Mouse (Mus musculus): ENCODE measurements around the gene Otud4. TPM values are rescaled to one million over a fixed set of nuclear protein-coding genes. Genes with fewer than 3 reads are reported as not detected.

Gene Otud4
- polyA plus RNA-seq, 1 experiment from 2014 or later: 11.6 TPM

DNA sequence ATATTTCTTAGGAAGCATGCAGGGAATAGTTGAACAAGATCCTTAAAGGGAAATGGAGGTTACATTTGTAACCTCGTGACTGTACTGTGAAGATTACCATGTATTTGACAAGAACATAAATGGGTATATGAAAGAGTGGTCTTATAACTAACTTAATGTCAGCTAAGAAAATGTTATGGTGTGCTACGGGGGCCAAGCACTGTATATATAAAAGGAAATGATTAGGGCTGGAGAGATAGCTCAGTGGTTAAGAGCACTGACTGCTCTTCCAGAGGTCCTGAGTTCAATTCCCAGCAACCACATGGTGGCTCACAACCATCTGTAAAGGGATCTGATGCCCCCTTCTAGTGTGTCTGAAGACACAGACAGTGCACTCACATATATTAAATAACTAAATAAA is 20.1 kb upstream of the Otud4 start:
- no peaks in the 10 kb centered on the region for H3K9me3 ChIP-seq (replicated peaks)
- peak overlapping the region; percentile 32; the same call in 1 of the 2 replicates for H3K4me2 ChIP-seq
- peaks cover 32% of the 10 kb centered on the region for H3K4me1 ChIP-seq (replicated peaks)
- H3K27ac ChIP-seq: peak overlapping the region; percentile 87
- no peaks in the 10 kb centered on the region for H3K36me3 ChIP-seq
- no peak overlapping the region for H3K4me3 ChIP-seq
- WGBS: 62% methylated on average over 2 of the region's 2 CpGs
- ATAC-seq (replicated peaks; ENCODE audit: insufficient number of reproducible peaks, insufficient read depth, low FRiP score, low read depth): no peak
- no peaks in the 10 kb centered on the region for H3K27me3 ChIP-seq
- no peak overlapping the region for H3K9ac ChIP-seq

DNA sequence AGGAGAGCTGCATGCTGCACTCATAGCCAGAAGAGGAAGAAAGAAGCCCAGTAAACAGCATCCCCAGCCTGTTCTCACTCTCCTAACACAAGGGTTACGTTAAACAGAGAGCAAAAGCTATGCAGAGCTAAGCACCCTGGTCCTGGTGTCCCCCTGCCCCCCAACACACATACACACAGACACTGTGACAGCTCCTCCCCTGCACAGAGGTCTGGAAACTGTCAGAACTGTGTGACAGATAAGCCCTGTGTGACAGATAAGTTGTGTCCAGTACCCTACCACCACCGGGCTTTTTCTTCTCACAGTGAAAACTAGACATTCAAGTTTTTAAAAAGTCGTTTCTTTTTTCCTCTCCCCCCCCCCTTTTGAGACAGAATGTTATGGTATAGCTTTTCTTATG is 19.4 kb upstream of the Otud4 start:
- H3K4me2 ChIP-seq: peak overlapping the region; percentile 32
- H3K27me3 ChIP-seq: no peaks in the 10 kb centered on the region
- 3% methylated on average over 3 of the region's 3 CpGs for WGBS

DNA sequence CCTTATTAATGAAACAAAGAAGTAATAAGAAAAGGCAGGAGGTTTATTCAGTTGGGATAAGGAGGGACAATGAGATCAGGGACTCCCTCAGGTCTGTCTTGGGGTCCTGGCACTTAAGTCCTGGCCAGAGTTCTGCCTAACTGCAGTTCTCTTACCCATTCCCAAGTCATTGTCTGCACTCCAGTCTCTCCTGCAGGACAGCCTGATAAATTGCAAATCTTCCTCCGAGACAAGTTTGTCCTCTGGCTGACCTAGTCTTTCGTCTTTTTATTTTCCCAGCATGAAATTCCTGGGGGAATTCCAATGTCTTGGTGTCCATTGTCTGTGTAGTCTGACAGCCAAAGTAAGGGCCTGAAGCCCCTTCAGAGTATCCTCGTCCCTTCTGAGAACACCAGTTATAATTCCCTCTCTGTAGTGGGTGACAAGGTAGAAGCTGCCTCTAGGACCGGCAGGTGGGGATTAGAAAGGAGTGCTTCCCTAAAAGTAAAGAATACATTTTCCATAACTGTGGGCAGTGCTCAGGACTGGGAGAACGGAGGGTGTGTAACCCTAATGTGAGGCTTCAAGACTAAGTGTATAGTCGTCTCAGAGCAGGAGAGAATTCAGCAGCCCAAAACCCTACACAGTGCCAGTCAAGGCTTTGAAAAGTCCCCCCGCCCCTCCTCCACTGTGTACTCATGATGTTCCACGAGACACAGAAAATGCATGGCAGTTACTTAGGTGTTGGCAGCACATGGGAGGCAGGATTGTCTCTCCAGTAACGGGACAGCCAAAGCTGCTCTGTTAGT is 18.7 kb upstream of the Otud4 start:
- ATAC-seq (replicated peaks; ENCODE audit: insufficient number of reproducible peaks, insufficient read depth, low FRiP score, low read depth): no peak
- H3K9ac ChIP-seq: no peak overlapping the region
- peak overlapping the region; percentile 87 for H3K27ac ChIP-seq
- H3K4me2 ChIP-seq: no peak overlapping the region
- no peaks in the 10 kb centered on the region for H3K36me3 ChIP-seq
- H3K4me3 ChIP-seq: no peak overlapping the region
- 29% methylated on average over 9 of the region's 9 CpGs for WGBS
- peaks cover 32% of the 10 kb centered on the region for H3K4me1 ChIP-seq (replicated peaks)
- no peaks in the 10 kb centered on the region for H3K9me3 ChIP-seq (replicated peaks)
- H3K27me3 ChIP-seq: no peaks in the 10 kb centered on the region

More for the DNA sequence above, 19.4 kb upstream of the Otud4 start:
- peak; percentile 96 for ATAC-seq (replicated peaks; ENCODE audit: insufficient number of reproducible peaks, insufficient read depth, low FRiP score, low read depth)
- H3K9me3 ChIP-seq (replicated peaks): no peaks in the 10 kb centered on the region
- H3K4me1 ChIP-seq (replicated peaks): peaks cover 32% of the 10 kb centered on the region
- H3K27ac ChIP-seq: peak overlapping the region; percentile 87
- H3K36me3 ChIP-seq: no peaks in the 10 kb centered on the region
- H3K4me3 ChIP-seq: no peak overlapping the region
- no peak overlapping the region for H3K9ac ChIP-seq

DNA sequence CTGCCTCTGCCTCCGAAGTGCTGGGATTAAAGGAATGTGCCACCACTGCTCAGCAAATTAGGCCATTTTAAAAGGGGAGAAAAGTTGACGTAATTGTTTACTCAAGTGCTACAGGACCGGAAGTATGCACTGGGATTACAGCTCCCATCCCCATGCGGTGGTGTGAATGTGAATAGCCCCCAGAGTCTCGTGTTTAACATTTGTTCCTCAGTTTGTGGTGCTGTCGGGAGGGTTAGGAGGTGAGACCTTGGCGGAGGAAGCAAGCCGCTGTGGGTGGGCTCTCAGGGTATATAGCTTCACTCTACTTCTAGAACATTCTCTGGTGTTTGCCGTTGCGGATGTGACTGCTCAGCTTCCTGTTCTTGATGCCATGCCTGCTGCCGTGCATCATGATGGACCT is 17.1 kb upstream of the Otud4 start:
- no peak overlapping the region for H3K4me3 ChIP-seq
- H3K27me3 ChIP-seq: no peaks in the 10 kb centered on the region
- no peak overlapping the region for H3K9ac ChIP-seq
- no peak overlapping the region for H3K27ac ChIP-seq
- peaks cover 41% of the 10 kb centered on the region for H3K4me1 ChIP-seq (replicated peaks)
- no peak for ATAC-seq (replicated peaks; ENCODE audit: insufficient number of reproducible peaks, insufficient read depth, low FRiP score, low read depth)
- no peak overlapping the region for H3K4me2 ChIP-seq
- H3K36me3 ChIP-seq: no peaks in the 10 kb centered on the region
- H3K9me3 ChIP-seq (replicated peaks): no peaks in the 10 kb centered on the region
- WGBS: 70% methylated on average over 11 of the region's 11 CpGs

DNA sequence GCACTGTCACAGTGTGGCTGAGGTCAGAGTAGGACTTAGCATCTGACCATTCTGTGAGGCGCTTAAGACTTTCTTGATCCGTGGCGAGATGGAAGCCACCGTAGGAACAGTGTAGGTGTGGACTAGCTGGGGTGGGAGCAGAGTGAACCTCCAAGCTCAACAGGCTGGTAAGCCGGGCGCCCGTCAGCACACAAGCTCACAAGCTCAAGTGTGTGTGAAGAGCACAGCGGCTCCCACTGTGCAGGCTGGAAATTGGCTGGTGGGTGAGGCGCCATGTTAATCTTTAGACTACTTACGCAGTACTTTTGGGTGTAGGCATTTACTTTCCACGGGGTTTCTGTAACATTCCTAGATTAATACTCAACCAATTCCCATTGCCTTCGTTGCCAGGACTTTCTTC is 16.1 kb upstream of the Otud4 start:
- no peaks in the 10 kb centered on the region for H3K9me3 ChIP-seq (replicated peaks)
- no peaks in the 10 kb centered on the region for H3K27me3 ChIP-seq
- no peak overlapping the region for H3K27ac ChIP-seq
- H3K9ac ChIP-seq: no peak overlapping the region
- peaks cover 41% of the 10 kb centered on the region for H3K4me1 ChIP-seq (replicated peaks)
- 86% methylated on average over 12 of the region's 12 CpGs for WGBS
- H3K36me3 ChIP-seq: no peaks in the 10 kb centered on the region
- no peak overlapping the region for H3K4me2 ChIP-seq
- ATAC-seq (replicated peaks; ENCODE audit: insufficient number of reproducible peaks, insufficient read depth, low FRiP score, low read depth): no peak
- no peak overlapping the region for H3K4me3 ChIP-seq

DNA sequence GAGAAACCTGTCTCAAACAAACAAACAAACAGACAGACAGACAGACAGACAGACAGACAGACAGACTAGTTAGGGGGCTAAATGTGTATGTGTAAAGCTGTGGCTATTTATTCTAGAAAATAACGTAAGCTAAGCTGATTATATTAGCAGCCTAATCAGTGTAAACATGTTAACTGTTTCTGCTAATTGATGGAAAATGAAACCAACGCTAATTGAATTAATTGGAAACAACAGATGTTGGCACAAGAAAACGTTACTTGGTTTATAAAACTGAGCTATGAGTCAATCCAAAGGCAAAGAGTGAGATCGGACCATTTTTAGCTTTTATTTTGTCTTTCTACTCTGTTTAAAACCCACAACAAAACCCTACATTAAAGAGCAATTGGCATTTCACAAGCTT is 15.0 kb upstream of the Otud4 start:
- H3K9ac ChIP-seq: no peak overlapping the region
- H3K4me1 ChIP-seq (replicated peaks): peaks cover 30% of the 10 kb centered on the region
- H3K4me3 ChIP-seq: no peak overlapping the region
- no peaks in the 10 kb centered on the region for H3K9me3 ChIP-seq (replicated peaks)
- no peaks in the 10 kb centered on the region for H3K27me3 ChIP-seq
- no peak overlapping the region for H3K27ac ChIP-seq
- 83% methylated on average over 4 of the region's 4 CpGs for WGBS
- no peaks in the 10 kb centered on the region for H3K36me3 ChIP-seq
- ATAC-seq (replicated peaks; ENCODE audit: insufficient number of reproducible peaks, insufficient read depth, low FRiP score, low read depth): no peak
- H3K4me2 ChIP-seq: no peak overlapping the region

DNA sequence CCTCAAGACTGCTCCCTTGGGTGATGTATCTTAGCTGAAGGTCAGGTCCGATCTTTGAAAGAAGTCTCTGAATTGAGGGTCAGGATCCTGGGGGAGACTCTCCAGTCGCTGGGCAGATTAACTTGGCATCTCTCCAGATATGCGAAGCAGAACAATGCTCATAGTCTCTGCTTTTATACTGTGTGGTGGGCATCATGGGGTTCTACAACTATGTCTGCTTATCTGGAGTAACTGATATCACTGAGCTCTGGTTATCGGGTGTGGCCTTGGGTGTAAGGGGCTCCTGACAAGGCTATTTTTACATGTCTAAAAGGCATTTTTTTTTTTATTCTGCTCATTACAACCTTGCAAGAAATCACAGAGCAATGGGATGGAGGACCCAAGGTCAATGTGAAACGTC is 13.2 kb upstream of the Otud4 start:
- ATAC-seq (replicated peaks; ENCODE audit: insufficient number of reproducible peaks, insufficient read depth, low FRiP score, low read depth): 0 out of 2 replicates have a peak, but pooled peaks have one; percentile 18
- Histone ChIP-seq H3K27me3 (no peaks in the 10 kb centered on the region), H3K9me3 (replicated peaks) (no peaks in the 10 kb centered on the region), H3K9ac (no peak overlapping the region), H3K4me1 (replicated peaks) (peaks cover 13% of the 10 kb centered on the region), H3K27ac (peak overlapping the region; percentile 55; the same call in 1 of the 2 replicates), H3K4me2 (no peak overlapping the region), H3K36me3 (no peaks in the 10 kb centered on the region), H3K4me3 (no peak overlapping the region)
- 27% methylated on average over 5 of the region's 5 CpGs for WGBS

DNA sequence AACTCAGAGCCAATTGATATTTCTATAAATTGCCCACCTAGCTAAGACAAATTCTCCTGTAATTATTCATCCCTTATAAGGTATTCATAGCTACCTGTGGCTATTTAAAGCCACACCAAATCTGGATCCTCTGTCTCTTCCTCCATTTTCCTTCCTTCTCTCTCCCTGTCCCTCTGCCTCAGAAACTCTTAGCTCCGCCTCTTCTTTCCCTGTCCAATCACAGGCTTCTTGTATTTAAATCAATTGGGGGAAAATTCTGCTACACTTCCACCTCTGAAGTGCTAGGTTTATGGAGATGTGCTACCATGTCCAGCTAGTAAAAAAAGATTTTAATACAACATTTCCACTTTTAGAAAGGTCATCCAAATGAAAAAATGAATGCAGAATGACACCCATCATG is 3.9 kb upstream of the Otud4 start:
- H3K27me3 ChIP-seq: no peaks in the 10 kb centered on the region
- no peaks in the 10 kb centered on the region for H3K4me1 ChIP-seq (replicated peaks)
- 86% methylated on average over 1 of the region's 1 CpGs for WGBS
- no peak overlapping the region for H3K4me2 ChIP-seq
- no peaks in the 10 kb centered on the region for H3K36me3 ChIP-seq
- no peaks in the 10 kb centered on the region for H3K9me3 ChIP-seq (replicated peaks)
- no peak overlapping the region for H3K27ac ChIP-seq
- no peak for ATAC-seq (replicated peaks; ENCODE audit: insufficient number of reproducible peaks, insufficient read depth, low FRiP score, low read depth)
- H3K4me3 ChIP-seq: no peak overlapping the region
- H3K9ac ChIP-seq: no peak overlapping the region

DNA sequence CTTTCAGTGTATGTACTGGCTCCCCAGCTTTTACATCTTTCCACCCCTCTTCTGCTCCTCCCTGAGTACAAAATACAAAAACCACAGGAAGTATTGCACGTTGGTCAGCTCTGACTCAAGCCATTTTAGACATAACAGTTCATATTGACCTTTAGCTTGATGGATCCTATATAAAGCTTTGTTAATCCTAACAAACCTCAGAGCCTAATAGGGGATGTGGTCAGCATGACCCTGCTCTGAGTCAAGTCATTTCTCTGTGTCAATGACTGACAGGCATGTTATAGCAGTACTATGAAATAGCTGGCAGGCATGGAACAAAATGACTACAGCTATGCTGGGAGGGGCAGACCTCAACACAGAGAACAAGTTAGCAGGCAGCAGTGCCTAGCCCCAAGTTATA is 3.3 kb upstream of the Otud4 start:
- Histone ChIP-seq H3K27me3 (no peaks in the 10 kb centered on the region), H3K4me2 (no peak overlapping the region), H3K27ac (no peak overlapping the region), H3K4me3 (no peak overlapping the region), H3K36me3 (no peaks in the 10 kb centered on the region), H3K9me3 (replicated peaks) (no peaks in the 10 kb centered on the region), H3K4me1 (replicated peaks) (peaks cover 3% of the 10 kb centered on the region), H3K9ac (no peak overlapping the region)
- no peak for ATAC-seq (replicated peaks; ENCODE audit: insufficient number of reproducible peaks, insufficient read depth, low FRiP score, low read depth)
- WGBS: 69% methylated on average over 1 of the region's 1 CpGs

DNA sequence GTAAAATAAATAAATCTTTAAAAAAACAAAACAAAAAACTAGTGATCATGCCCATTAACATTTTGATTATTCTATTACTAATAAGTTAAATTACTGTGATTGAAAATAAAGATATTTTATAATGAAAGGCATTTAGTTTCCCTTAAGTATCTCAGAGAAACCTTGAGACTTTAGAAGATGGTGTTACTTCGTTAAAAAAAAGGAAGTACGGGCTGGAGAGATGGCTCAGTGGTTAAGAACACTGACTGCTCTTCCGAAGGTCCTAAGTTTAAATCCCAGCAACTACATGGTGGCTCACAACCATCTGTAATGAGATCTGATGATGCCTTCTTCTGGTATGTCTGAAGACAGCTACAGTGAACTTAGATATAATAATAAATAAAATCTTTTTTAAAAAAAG is 2.2 kb upstream of the Otud4 start:
- no peak overlapping the region for H3K4me3 ChIP-seq
- 81% methylated on average over 3 of the region's 3 CpGs for WGBS
- no peak overlapping the region for H3K27ac ChIP-seq
- H3K27me3 ChIP-seq: no peaks in the 10 kb centered on the region
- H3K36me3 ChIP-seq: no peaks in the 10 kb centered on the region
- H3K9ac ChIP-seq: no peak overlapping the region
- peaks cover 11% of the 10 kb centered on the region for H3K4me1 ChIP-seq (replicated peaks)
- H3K4me2 ChIP-seq: no peak overlapping the region
- no peaks in the 10 kb centered on the region for H3K9me3 ChIP-seq (replicated peaks)
- no peak for ATAC-seq (replicated peaks; ENCODE audit: insufficient number of reproducible peaks, insufficient read depth, low FRiP score, low read depth)

DNA sequence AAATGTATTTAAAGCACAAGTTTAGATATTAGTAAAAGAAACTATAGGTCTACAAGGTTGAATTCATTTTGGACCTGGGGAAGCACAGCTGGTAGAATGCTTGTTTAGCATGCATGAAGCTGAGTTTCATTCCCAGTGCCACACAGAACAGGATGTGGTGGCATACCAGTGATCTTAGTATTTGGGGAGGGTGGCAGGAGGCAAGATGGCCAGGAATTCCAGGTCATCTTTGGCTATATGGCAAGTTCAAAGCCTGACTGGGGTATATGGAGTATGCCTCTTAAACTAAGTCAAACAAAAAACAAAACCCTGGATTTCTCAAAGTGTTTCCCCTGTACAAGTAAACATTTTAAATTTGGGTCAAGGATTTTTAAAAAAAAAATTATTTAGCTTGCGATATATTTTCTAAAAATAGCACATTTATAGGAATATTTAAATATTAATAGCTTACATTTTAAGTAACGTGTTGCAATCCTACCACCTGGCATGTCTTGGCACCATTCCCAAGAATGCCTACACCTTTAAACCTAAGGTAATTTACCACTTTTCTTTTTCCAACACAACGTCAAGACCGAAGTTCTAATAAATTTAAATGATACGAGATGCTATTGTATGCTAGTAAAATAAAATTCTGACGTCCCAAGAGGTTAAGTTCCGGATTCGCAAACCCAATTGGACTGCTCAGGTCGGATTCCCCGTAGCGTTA is 1.3 kb upstream of the Otud4 start:
- WGBS: 6% methylated on average over 11 of the region's 11 CpGs
- ATAC-seq (replicated peaks; ENCODE audit: insufficient number of reproducible peaks, insufficient read depth, low FRiP score, low read depth): no peak
- H3K4me3 ChIP-seq: peak overlapping the region; percentile 96
- H3K27ac ChIP-seq: peak overlapping the region; percentile 95
- no peaks in the 10 kb centered on the region for H3K9me3 ChIP-seq (replicated peaks)
- H3K4me2 ChIP-seq: peak overlapping the region; percentile 71
- peaks cover 17% of the 10 kb centered on the region for H3K4me1 ChIP-seq (replicated peaks)
- peak overlapping the region; percentile 67 for H3K9ac ChIP-seq
- H3K27me3 ChIP-seq: no peaks in the 10 kb centered on the region
- no peaks in the 10 kb centered on the region for H3K36me3 ChIP-seq

All from heart, embryonic 15.5 days (tissue).